Mouse (Mus musculus) adrenal gland (tissue): ENCODE measurements at regions not wholly inside any gene's neighbourhood (a gene's known extent, or its start where the extent isn't known, plus 50 kb on each side); places are given as distances from the start of the nearest gene placed in this dataset.

Source experiments
- intact Hi-C: fragments of 180-260 bp; cut with DNase I; formaldehyde crosslinking; loops from one replicate; pipeline ENCODE4 v1.15.1; 2025

DNA sequence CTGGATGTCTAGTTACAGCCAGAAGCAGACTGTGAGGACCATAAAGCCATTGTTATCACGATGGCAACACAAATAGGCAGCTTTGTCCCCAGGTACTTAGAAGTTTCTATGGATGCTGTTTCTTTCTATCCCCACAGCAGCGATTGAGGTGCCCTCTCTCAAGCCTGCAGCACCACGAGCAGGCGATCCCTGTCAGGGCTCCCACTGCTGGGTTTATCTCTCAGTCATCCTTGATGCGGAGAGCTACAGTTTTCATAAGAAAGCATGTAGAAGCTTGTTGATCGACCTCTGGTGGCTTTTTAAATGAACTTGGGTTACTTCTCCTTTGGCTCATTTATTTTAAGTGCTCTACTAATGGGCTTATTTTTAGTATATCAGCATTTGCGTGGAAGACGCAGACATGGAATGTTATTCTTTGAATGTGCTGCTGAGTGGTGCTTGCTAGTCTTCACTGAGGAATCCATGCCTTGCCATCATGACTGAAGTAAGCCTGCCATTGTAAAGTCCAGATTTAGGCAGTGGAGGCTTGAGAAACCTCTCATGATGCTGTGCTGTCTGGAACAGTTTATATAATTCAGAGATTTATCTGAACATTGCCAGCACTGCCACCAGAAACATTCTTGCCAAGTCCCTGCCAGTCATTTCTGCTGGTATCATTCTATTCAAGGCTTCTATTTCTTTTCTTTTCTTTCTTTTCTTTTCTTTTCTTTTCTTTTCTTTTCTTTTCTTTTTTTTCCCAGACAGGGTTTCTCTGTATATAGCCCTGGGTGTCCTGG lies 161.0 kb downstream of the Cxcl12 start:
- intact Hi-C loops = no loop called here

- intact Hi-C loops = no loop called here
These were observed 161.9 kb downstream of the Cxcl12 start for GRCm38 (mm10) chr6:117330198-117330597.

DNA sequence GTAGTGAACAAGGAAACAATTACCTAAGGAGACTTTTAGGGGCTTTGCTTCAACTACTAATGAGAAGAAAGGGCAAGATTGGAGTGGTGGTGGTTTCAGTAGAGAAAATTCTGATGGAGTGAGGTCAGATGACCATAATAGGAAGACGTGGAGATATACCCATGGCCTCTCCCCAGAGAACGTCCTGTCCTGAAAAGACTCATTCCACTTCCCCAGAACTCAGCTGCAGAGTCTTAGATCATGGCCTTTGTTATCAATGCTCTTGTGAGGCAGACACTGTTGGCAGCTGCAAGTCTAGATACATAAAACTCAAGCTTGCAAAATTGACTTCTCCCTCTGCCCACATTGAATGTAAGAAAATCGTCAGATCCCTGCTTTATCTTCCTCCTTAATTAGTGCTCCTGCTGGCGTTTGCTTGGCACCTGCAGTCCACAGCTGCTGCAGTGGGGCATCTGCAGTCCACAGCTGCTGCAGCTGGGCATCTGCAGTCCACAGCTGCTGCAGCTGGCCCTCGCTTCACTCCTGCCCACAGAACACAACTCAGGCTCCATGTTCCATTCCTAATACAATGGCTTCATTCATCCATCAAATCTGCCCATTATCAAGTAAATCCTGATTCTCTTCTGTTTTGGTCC lies 162.5 kb downstream of the Cxcl12 start:
- intact Hi-C loops = no loop called here

DNA sequence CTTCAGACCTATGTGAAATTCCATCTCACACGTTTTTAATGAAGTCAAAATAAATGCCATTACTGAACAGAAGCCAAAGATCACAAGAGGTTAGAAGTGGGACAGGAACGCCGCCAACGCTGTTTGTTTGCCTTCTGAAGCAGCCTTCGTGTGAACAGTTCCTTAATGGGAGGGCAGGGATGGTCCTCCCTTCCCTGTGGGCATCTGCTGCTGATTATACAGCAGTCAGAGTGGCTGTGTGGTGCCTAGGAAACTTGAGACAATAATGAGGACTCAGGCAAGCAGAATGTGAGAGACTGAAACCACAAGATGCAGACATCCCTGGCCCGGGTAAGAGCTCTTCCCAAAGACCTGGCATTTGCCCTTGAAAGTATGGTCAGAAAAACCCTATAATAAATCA lies 164.3 kb downstream of the Cxcl12 start:
- intact Hi-C loops = no loop called here

DNA sequence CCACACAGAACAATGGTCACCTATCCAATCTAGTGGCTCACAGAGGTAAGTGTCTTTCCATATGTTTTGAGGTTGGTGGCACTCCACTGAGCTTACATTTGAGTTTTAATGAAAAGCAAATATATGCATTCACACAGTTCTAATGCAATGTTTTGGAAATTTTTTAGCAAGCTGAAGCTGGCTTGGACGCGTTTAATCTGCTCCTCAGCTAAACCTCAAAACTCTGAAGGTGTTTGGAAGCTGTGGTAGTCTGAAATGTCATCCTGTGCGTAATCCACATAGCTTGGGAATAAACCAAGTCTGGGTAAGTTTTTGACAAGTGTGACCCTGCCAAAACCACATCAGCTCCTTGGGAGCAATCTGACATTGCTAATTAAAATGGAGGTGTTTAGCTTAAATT lies 173.8 kb downstream of the Cxcl12 start:
- intact Hi-C loops = no loop called here

DNA sequence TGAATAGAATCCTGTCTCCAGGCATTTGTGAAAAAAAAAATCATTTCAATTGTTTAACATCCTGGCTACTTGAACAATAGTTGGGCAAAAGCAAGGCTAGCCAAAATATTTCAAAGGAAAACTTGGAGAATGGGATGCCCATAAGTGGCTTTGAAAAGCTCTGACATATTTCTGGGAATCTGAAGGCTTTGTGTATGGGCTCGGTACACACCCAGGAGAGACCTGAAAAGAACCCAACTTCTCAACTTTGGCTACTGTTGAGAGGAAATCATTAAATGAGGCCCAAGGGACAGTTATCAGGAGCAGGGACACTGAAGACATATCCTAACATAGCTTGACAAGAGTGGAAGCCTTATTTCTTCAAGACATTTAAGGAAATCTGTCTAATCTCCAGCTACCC lies 179.0 kb downstream of the Cxcl12 start:
- intact Hi-C loops = no loop called here

- intact Hi-C loops = no loop called here
These were observed 183.5 kb downstream of the Cxcl12 start for GRCm38 (mm10) chr6:117351846-117352245.

DNA sequence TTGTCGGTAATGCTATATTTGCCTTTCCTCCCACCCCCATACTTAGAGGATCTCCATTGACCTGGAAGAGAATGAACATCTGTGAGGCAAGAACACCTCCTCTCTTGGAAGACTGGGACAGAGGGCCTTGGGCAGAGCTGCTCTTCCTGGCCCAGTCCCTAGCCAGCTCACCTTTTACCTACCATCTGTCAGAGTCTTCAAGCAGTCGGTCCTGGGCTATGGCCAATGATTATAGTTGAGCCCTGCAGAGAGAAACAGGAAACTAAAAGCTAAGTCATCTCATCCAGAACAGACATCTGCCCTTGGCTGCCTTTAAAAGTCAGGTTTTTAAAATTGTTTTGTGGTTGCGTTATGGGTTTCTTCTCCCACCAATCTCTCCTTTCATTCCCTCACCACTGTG lies 184.8 kb downstream of the Cxcl12 start:
- intact Hi-C loops = no loop called here

GRCm38 (mm10) chr6:117356101-117356500 lies 187.8 kb downstream of the Cxcl12 start:
- intact Hi-C loops = no loop called here

- intact Hi-C loops = no loop called here
These were observed 191.1 kb downstream of the Cxcl12 start for GRCm38 (mm10) chr6:117359401-117359800.

- intact Hi-C loops = no loop called here
These were observed 198.2 kb downstream of the Cxcl12 start for GRCm38 (mm10) chr6:117366563-117366962.

- intact Hi-C loops = no loop called here
These were observed 207.7 kb downstream of the Cxcl12 start for GRCm38 (mm10) chr6:117375989-117376388.

DNA sequence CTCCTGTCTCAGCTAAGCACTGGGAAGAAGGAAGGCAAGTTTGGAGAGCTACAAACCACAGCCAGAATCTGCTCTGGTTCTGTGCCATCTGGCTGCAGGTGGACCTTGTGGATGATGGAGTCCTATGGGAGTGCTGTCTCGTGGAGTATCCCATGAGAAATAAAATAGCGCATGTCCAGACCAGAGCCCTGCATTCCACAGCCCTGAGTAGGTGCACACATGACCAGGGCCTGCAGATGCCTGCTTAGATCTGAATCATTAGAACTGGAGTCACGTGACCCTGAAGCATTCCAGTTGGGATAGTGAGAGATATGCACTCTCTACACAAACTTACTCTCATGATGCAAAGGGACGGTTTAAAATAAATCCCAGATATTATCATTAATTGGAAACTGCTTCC lies 211.6 kb downstream of the Cxcl12 start:
- intact Hi-C loops = no loop called here

DNA sequence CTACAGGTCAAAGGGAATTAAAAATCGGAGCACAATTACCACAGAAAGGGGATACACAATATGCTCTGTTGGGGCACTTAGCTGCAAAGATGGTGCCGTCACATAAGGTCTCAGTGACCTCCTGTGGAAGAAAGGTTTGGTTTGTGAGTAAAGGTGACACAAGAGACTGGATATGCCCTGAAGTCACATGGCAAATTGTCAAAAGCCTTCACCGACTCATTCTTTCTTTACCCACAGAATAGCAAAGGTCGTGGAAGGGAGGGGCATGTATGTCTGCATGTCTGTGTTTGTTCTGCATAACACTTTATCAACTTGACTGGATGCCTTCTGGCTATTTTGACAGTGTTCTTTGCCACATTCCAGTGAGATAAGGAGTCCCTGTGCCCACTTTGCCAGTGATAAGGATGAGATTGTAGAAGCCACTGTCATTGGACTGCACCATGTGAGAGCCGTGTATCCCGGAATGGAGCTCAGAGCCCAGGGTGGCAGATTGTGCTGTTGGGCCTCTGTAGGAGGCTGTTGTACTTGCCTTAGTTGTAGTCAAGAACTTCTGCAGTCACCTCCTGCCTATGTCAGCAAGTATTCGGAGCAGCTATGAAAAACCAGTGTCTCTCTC lies 222.0 kb downstream of the Cxcl12 start:
- intact Hi-C loops = no loop called here

DNA sequence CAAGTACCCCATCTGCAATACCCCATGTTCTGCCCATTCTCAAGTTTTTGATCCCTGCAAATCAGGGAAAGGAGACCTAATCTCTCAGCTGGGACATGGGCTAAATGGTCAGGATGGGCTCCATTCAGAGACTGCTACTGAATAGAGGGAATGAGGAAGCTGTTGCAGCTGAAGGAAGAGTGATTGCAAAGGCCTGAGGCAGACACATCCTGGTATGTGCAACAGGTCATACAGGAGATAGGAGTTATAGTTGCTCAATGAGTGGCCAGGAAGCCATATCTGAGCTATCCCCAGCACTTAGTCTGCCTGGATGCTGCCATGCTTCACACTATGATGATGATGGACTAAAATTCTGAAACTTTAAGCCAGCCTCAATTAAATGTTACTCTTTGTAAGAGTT lies 225.1 kb downstream of the Cxcl12 start:
- intact Hi-C loops = no loop called here

- intact Hi-C loops = no loop called here
These were observed 237.4 kb downstream of the Cxcl12 start for GRCm38 (mm10) chr6:117405589-117406311.

DNA sequence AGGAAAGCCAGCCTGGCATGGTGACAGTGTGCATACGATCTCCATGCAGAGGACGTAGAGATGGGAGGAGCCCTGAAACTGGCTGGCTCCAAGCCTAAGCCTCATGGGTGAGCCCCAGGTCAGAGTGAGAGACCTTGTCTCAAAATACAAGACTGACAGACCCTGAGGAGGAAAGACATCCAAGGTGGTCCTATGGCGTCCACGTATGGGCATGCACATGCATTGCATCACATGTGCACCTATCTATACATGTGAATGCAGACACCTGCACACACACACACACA lies 237.9 kb downstream of the Cxcl12 start:
- intact Hi-C loops = no loop called here

DNA sequence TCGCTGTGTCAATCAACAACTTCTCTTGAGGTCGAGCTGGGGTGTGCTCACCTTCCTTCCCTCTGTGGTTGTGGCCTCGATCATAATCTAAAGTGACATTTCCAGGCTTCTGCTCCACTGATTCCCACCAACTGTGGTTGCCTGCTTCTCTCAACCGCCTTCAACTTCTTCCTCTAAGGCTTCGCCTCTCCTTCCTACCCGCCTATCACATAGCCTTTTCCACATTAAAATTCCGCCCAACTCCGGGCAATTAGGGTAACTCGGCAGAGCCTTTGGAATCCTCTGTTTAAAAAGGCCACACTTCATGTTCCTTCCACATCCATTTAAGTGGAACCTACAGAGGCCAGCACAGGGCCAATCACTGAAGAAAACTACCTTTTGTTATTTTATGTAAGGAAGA lies 238.4 kb downstream of the Cxcl12 start:
- intact Hi-C loops = no loop called here

GRCm38 (mm10) chr6:117407206-117407858 lies 239.0 kb downstream of the Cxcl12 start:
- intact Hi-C loops = no loop called here

DNA sequence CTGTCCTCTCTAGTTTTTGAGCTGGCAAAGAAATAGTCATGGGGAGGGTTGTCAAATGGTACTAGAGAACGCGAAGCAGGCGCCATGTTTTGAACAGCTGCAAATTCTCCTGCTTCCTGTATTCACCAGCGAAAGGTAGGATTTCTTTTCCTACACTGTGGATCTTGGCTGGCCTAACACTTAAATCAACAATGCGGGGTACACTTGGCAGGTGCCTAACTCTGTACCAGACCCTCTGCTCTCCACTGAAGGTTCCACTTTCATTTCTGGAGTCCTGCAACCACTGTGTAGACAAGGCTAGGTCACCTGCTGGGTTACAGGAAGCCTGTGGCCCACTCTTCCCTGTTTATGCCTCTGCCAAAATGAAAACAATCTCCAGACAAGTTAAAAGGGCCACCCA lies 239.6 kb downstream of the Cxcl12 start:
- intact Hi-C loops = no loop called here

DNA sequence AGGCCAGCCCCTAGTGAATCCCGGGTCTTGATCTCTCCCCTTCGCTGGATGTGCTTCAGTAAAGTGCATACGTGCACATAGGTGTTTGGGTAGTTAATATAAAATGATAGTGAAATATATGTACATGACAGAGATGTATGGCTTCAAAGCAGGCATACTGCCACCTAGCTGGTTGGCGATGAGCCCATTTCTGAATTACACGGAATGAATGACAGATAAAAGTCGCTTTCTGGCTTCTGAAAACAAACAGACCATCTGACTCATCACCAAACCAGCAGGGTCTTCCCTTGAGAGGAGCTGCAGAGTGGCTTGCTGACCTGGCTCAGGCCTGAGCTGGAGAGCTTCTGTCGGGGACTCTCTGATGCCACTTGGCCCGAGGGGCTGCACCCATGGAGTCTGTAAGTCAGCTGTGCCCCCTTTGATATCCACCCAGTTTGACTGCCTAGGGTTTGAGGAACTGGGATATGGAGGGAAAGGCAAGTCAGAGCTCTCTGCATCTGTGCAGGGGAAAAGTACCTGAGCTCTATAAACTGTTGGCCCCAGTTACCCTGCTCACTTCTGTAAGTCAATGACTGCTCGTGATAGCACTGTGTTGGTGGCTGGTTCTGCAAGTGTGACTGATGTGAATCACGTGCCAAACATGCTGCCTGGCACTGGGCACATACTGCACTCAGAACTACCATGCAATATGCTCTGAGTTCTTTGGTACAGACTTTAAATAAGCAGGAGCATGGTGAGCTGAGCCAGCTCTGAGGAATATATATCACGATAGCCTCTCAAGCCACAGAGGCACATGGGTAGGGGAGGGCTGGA lies 240.8 kb downstream of the Cxcl12 start:
- intact Hi-C loops = no loop called here
